Mouse (Mus musculus): ENCODE results near the gene Frs2.
A peak's percentile ranks its signal among the peaks of the same experiment; 100 is the strongest.

The Frs2 gene

GRCm38 (mm10) chr10:117148361-117149003 lies at the start of gene Frs2:
Gene Frs2 (minus strand): TSS chr10:117148534.
- peak; percentile 98 to 99 for DNase-seq

- no peak for DNase-seq
Measured at GRCm38 (mm10) chr10:117196696-117197095, 48.4 kb upstream of the Frs2 start.

GRCm38 (mm10) chr10:117195748-117196147 lies 47.4 kb upstream of the Frs2 start:
- DNase-seq: no peak

- DNase-seq: no peak
Measured at GRCm38 (mm10) chr10:117195005-117195404, 46.7 kb upstream of the Frs2 start.

GRCm38 (mm10) chr10:117193364-117193763 lies 45.0 kb upstream of the Frs2 start:
- DNase-seq: no peak

- DNase-seq: no peak
Measured at GRCm38 (mm10) chr10:117185399-117186089, 37.2 kb upstream of the Frs2 start.

- no peak for DNase-seq
Measured at GRCm38 (mm10) chr10:117181098-117181497, 32.8 kb upstream of the Frs2 start.

GRCm38 (mm10) chr10:117174645-117175044 lies 26.3 kb upstream of the Frs2 start:
- DNase-seq: no peak

GRCm38 (mm10) chr10:117173566-117174438 lies 25.5 kb upstream of the Frs2 start:
- DNase-seq: no peak

GRCm38 (mm10) chr10:117173111-117173510 lies 24.8 kb upstream of the Frs2 start:
- DNase-seq: no peak

- peak; percentile 40 to 46 for DNase-seq
Measured at GRCm38 (mm10) chr10:117172069-117172468, 23.7 kb upstream of the Frs2 start.

- no peak for DNase-seq
Measured at GRCm38 (mm10) chr10:117166785-117167425, 18.6 kb upstream of the Frs2 start.

GRCm38 (mm10) chr10:117162662-117163061 lies 14.3 kb upstream of the Frs2 start:
- DNase-seq: no peak

GRCm38 (mm10) chr10:117160099-117160498 lies 11.8 kb upstream of the Frs2 start:
- no peak for DNase-seq

- no peak for DNase-seq
Measured at GRCm38 (mm10) chr10:117152247-117152646, 3.9 kb upstream of the Frs2 start.

GRCm38 (mm10) chr10:117151676-117152075 lies 3.3 kb upstream of the Frs2 start:
- no peak for DNase-seq

- DNase-seq: peak; percentile 21 to 45
Measured at GRCm38 (mm10) chr10:117151241-117151640, 2.9 kb upstream of the Frs2 start.

- no peak for DNase-seq
Measured at GRCm38 (mm10) chr10:117150764-117151163, 2.4 kb upstream of the Frs2 start.

GRCm38 (mm10) chr10:117149942-117150617 lies 1.7 kb upstream of the Frs2 start:
- DNase-seq: peak; percentile 50 to 66

- no peak for DNase-seq
Measured at GRCm38 (mm10) chr10:117149241-117149640, 907 bp upstream of the Frs2 start.

GRCm38 (mm10) chr10:117147463-117148360 lies 622 bp downstream of the Frs2 start:
- peak; percentile 47 to 65 for DNase-seq

Measured in kidney, postnatal 4 days (tissue).